8 mouse cellular contexts compared by ENCODE assay signal in genomic region chr14:35110928-35111327, GRCm38 (mm10).
DNase-seq lines count a peak whose midpoint lies in the region; ATAC-seq and TF ChIP-seq lines count a peak whose summit lies in the region.

No protein-coding gene starts in this region.

- H3K4me2 ChIP-seq in intestine, postnatal 0 days (replicated peaks; ENCODE audit: low read depth): no peak overlapping the region
- no peak overlapping the region for H3K4me2 ChIP-seq in intestine, embryonic 15.5 days (replicated peaks)
- H3K4me2 ChIP-seq in forebrain, postnatal 0 days (ENCODE audit: low read depth): no peak overlapping the region

- no peak overlapping the region for H3K9ac ChIP-seq in intestine, postnatal 0 days (ENCODE audit: low read depth, low read length)
- H3K9ac ChIP-seq in intestine, embryonic 15.5 days: no peak overlapping the region
- no peak overlapping the region for H3K9ac ChIP-seq in forebrain, postnatal 0 days

- no peak for ATAC-seq in intestine, postnatal 0 days
- no peak for ATAC-seq in intestine, embryonic 15.5 days
- ATAC-seq in forebrain, postnatal 0 days: peak; percentile 32; the same call in 1 of the 2 replicates

- peak; percentile 66 for TF ChIP-seq CTCF in intestine, postnatal 0 days (IDR thresholded peaks at IDR 0.05; ENCODE audit: low read depth)
- TF ChIP-seq CTCF in forebrain, postnatal 0 days (IDR thresholded peaks at IDR 0.05; ENCODE audit: low read depth): peak; percentile 51

- WGBS in intestine, postnatal 0 days: 47% methylated on average over 1 of the region's 1 CpGs
- 81% methylated on average over 1 of the region's 1 CpGs for WGBS in intestine, embryonic 15.5 days
- WGBS in forebrain, postnatal 0 days: 35% methylated on average over 1 of the region's 1 CpGs

- H3K9me3 ChIP-seq in intestine, postnatal 0 days (ENCODE audit: control insufficient read depth): no peaks in the 10 kb centered on the region
- no peaks in the 10 kb centered on the region for H3K9me3 ChIP-seq in intestine, embryonic 15.5 days
- H3K9me3 ChIP-seq in forebrain, postnatal 0 days (ENCODE audit: low read length): no peaks in the 10 kb centered on the region

- DNase-seq in 3T3-L1 (ENCODE audit: low read depth, low spot score) (peak; percentile 9), ES-CJ7 (ENCODE audit: low read depth, low spot score) (peak; percentile 62)
- peak; percentile 34 for DNase-seq in forebrain, postnatal 0 days
- no peak for DNase-seq in T-cell, adult 2 months (ENCODE audit: low spot score)
- DNase-seq in frontal cortex, postnatal 10 days (ENCODE audit: low spot score in 2 of 2): no peak
- DNase-seq in urinary bladder, adult 2 months (ENCODE audit: low spot score): no peak

- no peaks in the 10 kb centered on the region for H3K27me3 ChIP-seq in intestine, postnatal 0 days (replicated peaks; ENCODE audit: control insufficient read depth, insufficient read depth, low read length)
- no peaks in the 10 kb centered on the region for H3K27me3 ChIP-seq in intestine, embryonic 15.5 days (replicated peaks)
- no peaks in the 10 kb centered on the region for H3K27me3 ChIP-seq in forebrain, postnatal 0 days (ENCODE audit: insufficient read depth, low read length)

- no peak overlapping the region for H3K27ac ChIP-seq in intestine, postnatal 0 days (ENCODE audit: low read depth, low read length)
- H3K27ac ChIP-seq in intestine, embryonic 15.5 days: no peak overlapping the region
- no peak overlapping the region for H3K27ac ChIP-seq in forebrain, postnatal 0 days (ENCODE audit: low read depth, low read length)

- no peak overlapping the region for H3K4me3 ChIP-seq in intestine, postnatal 0 days (ENCODE audit: low read depth, low read length)
- H3K4me3 ChIP-seq in intestine, embryonic 15.5 days (replicated peaks): no peak overlapping the region
- H3K4me3 ChIP-seq in forebrain, postnatal 0 days (ENCODE audit: low read depth, low read length): no peak overlapping the region

- no peaks in the 10 kb centered on the region for H3K36me3 ChIP-seq in intestine, postnatal 0 days (ENCODE audit: control insufficient read depth, insufficient read depth)
- H3K36me3 ChIP-seq in intestine, embryonic 15.5 days: no peaks in the 10 kb centered on the region
- H3K36me3 ChIP-seq in forebrain, postnatal 0 days (ENCODE audit: insufficient read depth): no peaks in the 10 kb centered on the region

- H3K4me1 ChIP-seq in intestine, postnatal 0 days (replicated peaks; ENCODE audit: control insufficient read depth, insufficient read depth, low read length): no peaks in the 10 kb centered on the region
- H3K4me1 ChIP-seq in intestine, embryonic 15.5 days (replicated peaks): no peaks in the 10 kb centered on the region
- no peaks in the 10 kb centered on the region for H3K4me1 ChIP-seq in forebrain, postnatal 0 days (ENCODE audit: insufficient read depth)

Comparison
In these comparisons a context has a peak if more than half of its experiments do, and no peak if none do; other contexts are left out.
1. DNase-seq: peak in 3T3-L1 (single experiment), ES-CJ7 (single experiment) and forebrain, postnatal 0 days (single experiment); none in T-cell, adult 2 months (single experiment), frontal cortex, postnatal 10 days (0 of 2) and urinary bladder, adult 2 months (single experiment).